Mouse (Mus musculus): ENCODE measurements around the gene Flot2.

DNA sequence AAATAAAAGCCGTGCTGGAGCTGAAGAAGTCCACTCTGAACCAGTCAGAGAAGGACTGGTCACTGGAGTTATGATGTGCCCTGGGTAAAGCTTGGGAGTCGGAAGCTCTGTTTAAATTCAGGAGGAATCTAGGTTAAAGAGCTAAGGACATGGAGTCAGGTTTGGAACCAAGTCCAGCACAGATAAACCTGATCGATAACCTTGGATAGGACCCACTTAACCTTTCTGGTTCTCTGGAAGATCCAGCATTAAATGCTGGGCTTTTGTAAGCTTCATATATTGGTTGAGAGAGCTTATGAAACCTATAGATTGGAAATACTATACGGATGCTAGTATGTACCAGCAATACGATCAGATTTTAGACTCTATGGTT is 57.4 kb downstream of the Flot2 start:
- TF ChIP-seq CTCF (IDR thresholded peaks at IDR 0.05; ENCODE audit: extremely low read depth, insufficient read depth, low read length) (no peak), POLR2A (IDR thresholded peaks at IDR 0.05; ENCODE audit: extremely low read depth, insufficient read depth, low read length) (no peak)
